Mouse (Mus musculus): ENCODE results near the gene Stom.

The Stom gene

GRCm38 (mm10) chr2:35273536-35273935, 63.2 kb downstream of the Stom start:
- no peak for DNase-seq (ENCODE audit: low spot score in 2 of 2)

- DNase-seq (ENCODE audit: low spot score in 2 of 2), result no peak
Observed at GRCm38 (mm10) chr2:35272881-35273280, 63.9 kb downstream of the Stom start.

- peak; percentile 32 to 70 for DNase-seq (ENCODE audit: low spot score in 2 of 2)
Observed at GRCm38 (mm10) chr2:35271817-35272216, 65.0 kb downstream of the Stom start.

GRCm38 (mm10) chr2:35270531-35270984, 66.2 kb downstream of the Stom start:
- peak in 1 of 2 experiments; percentile 56 for DNase-seq (ENCODE audit: low spot score in 2 of 2)

- no peak for DNase-seq (ENCODE audit: low spot score in 2 of 2)
Observed at GRCm38 (mm10) chr2:35269716-35270260, 67.0 kb downstream of the Stom start.

- DNase-seq (ENCODE audit: low spot score in 2 of 2), result no peak
Observed at GRCm38 (mm10) chr2:35269136-35269535, 67.6 kb downstream of the Stom start.

- DNase-seq (ENCODE audit: low spot score in 2 of 2), result no peak
Observed at GRCm38 (mm10) chr2:35267876-35268566, 68.8 kb downstream of the Stom start.

- no peak for DNase-seq (ENCODE audit: low spot score in 2 of 2)
Observed at GRCm38 (mm10) chr2:35267156-35267875, 69.5 kb downstream of the Stom start.

- DNase-seq (ENCODE audit: low spot score in 2 of 2), result no peak
Observed at GRCm38 (mm10) chr2:35266251-35266905, 70.4 kb downstream of the Stom start.

- no peak for DNase-seq (ENCODE audit: low spot score in 2 of 2)
Observed at GRCm38 (mm10) chr2:35265775-35266174, 71.0 kb downstream of the Stom start.

GRCm38 (mm10) chr2:35265296-35265695, 71.5 kb downstream of the Stom start:
- DNase-seq (ENCODE audit: low spot score in 2 of 2), result peak in 1 of 2 experiments; percentile 50

GRCm38 (mm10) chr2:35264095-35264494, 72.7 kb downstream of the Stom start:
- DNase-seq (ENCODE audit: low spot score in 2 of 2), result no peak
